Mouse (Mus musculus) thymus, postnatal 10 days (tissue): Measurements from ENCODE around the gene Rpl9-ps1.

Experiments
- DNase-seq, 2 experiments: peaks; one replicate each; pipeline ENCODE4 v3.0.0; 2021; ENCODE audit warnings: low spot score in 2 of 2

Gene Rpl9-ps1

GRCm38 (mm10) chr11:83623586-83623985 is 21.8 kb downstream of the Rpl9-ps1 start:
- no peak for DNase-seq

DNA sequence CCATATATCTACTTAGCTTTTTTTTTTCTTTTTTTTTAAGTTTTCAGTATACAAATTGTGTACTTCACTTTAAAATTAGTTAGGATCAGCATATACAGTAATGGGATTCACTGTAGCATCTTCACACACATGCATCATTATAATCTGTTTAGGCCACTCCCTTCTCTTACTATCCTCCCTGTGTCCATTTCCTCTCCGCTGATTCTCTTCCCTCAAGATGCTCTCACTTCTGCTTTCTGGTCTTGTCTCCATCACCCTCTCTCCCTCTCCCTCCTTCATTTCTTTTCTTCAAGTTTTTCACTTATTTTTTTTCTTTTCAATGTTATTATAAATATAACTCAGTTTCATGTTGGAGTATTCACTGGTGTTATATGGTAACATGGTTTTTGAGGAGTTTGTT is 26.4 kb downstream of the Rpl9-ps1 start:
- no peak for DNase-seq

DNA sequence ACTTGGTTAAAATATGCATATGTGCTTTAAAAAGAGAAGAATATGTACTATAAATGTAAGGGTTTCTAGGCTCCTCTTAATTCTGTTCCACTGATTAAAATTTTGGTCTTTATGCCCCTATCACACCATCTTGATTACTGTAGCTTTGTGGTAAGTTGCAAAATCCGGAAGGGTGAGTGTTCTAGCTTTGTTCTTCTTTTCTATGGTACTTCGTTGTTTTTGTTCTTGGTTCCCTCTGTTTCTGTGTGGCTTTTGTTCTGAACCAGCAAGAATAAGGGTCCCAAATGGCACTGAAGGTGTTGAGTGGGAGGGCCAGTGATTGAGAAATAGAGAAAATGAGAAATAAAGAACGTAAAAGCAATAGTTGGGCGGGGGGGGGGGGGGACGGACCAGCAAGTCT is 27.2 kb downstream of the Rpl9-ps1 start:
- DNase-seq = no peak

GRCm38 (mm10) chr11:83616586-83616985 is 28.8 kb downstream of the Rpl9-ps1 start:
- no peak for DNase-seq

GRCm38 (mm10) chr11:83610900-83611299 is 34.5 kb downstream of the Rpl9-ps1 start:
- DNase-seq = no peak

- no peak for DNase-seq
These were observed 39.0 kb downstream of the Rpl9-ps1 start for GRCm38 (mm10) chr11:83606396-83606795.

DNA sequence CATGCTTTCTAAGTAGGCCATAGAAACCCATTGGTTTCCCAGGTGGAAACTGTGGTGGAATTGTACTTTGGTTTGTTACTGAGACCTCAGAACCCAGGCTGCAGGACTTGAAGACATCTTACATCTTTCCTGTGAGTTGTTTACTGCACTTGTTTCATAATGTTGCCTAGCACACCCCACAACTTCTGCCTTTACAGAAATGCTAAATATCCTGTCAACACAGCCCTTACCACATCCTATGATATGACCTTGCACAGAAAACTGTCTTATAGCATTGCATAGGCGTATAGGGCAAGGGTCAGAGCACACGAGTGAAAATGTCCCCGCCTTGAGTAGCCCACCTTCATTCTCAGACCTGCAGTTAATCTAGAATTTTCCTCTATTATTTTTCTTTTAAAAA is 39.9 kb downstream of the Rpl9-ps1 start:
- DNase-seq = no peak

DNA sequence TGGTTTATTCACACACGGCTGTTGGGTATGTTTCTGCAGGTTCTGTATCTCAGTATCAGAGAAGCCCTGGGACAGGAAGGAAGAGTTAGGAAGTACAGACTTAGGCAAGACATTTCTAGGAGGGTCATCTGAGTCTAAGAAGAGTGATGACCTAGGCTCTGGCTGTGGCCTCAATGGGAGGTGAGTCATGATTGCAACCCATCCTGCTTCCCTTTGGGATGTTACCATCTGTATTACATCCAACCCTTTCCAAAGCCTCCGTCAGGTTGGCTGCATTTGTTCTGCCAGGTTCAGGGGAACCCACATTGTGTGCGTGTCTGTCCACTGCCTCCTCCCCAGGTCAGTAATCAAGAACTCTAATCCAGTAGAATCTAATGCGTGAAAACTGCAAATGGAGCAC is 40.7 kb downstream of the Rpl9-ps1 start:
- no peak for DNase-seq

- DNase-seq = no peak
These were observed 42.0 kb downstream of the Rpl9-ps1 start for GRCm38 (mm10) chr11:83603399-83603798.

GRCm38 (mm10) chr11:83600576-83600975 is 44.8 kb downstream of the Rpl9-ps1 start:
- no peak for DNase-seq

- no peak for DNase-seq
These were observed 46.4 kb downstream of the Rpl9-ps1 start for GRCm38 (mm10) chr11:83598991-83599390.

GRCm38 (mm10) chr11:83598207-83598837 is 47.1 kb downstream of the Rpl9-ps1 start:
- no peak for DNase-seq

DNA sequence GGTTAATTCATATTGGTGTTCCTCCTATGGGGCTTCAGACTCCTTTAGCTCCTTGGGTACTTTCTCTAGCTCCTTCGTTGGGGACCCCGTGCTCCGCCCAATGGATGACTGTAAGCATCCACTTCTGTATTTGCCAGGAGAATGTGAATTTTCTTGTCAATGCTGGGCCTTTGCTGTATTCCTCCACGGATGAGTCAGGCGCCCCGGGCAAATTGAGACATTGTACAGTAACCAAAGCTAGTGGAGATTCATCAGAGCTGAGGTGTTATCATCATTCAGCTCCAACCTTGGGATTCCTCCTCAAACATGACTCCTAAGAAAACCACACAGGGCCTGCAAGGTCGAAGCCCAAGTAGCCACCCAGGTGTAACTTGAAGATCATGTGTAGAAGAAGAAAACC is 47.6 kb downstream of the Rpl9-ps1 start:
- no peak for DNase-seq

DNA sequence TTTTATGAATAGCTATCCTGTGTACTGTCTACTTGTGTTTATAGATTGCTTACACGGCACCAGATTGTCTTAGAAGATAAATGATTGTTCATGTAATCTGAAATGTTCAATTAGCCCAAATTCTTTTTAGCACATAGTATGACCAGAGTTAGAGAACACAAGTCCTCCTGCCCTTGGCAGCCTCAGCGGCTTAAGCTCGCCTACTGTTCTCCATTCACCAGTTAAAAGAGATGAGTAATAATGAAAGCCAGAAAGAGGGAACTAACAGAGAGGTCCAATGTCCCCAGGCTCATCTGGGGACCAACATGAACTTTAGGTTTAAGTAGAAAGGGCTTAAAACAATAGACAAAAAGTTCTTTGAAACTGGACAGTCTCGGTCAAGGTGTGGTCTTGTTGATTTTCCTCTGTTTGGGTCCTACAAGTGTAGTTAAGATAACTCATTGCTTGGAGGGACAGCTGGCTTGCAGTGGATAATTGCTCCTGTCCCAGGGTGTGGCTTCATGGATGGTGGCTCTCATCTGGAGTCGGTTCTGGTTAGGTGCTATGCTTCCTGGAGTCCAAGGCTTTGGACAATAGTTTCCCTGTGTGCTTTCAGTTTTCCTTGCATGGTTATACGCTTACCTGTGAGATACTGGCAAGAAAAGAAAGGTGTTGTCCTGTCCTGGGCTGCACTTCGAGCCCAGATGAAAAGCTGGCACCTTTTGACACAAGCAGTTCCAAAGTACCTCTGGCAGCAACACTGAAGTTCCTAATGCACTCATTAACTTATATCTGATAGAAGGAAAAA is 49.6 kb downstream of the Rpl9-ps1 start:
- no peak for DNase-seq
